Mouse (Mus musculus) small intestine, adult 2 months (tissue): Measurements from ENCODE around the gene Fat3. TPM values are rescaled to one million over a fixed set of nuclear protein-coding genes. Genes with fewer than 3 reads are reported as not detected.

Experiments
- H3K27ac ChIP-seq: fragments of 200-500 bp; 2 replicates; pipeline ENCODE4 v1.5.1; 2012; ENCODE audit warnings: low read depth, low read length, control low read depth, inconsistent platforms; ENCODE audit not compliant: insufficient read depth
- H3K27me3 ChIP-seq: fragments of 200-500 bp; 2 replicates; pipeline ENCODE4 v1.6.1; 2012; ENCODE audit warnings: mild to moderate bottlenecking, moderate library complexity, low read length, inconsistent platforms; ENCODE audit not compliant: control insufficient read depth, insufficient read depth
- H3K36me3 ChIP-seq: fragments of 200-500 bp; 2 replicates; pipeline ENCODE4 v1.6.1; 2012; ENCODE audit warnings: mild to moderate bottlenecking, low read length, control low read depth, inconsistent platforms; ENCODE audit not compliant: control insufficient read depth, insufficient read depth
- H3K4me1 ChIP-seq: fragments of 200-500 bp; 2 replicates; pipeline ENCODE4 v1.6.1; 2012; ENCODE audit warnings: low read length, inconsistent platforms, mixed read lengths; ENCODE audit not compliant: control insufficient read depth, insufficient read depth, insufficient read length
- H3K4me3 ChIP-seq: fragments of 200-500 bp; 2 replicates; pipeline ENCODE4 v1.5.1; 2012; ENCODE audit warnings: low read depth, mild to moderate bottlenecking, control low read depth, inconsistent platforms, low read length, moderate library complexity
- CTCF ChIP-seq: fragments of 200-500 bp; IDR thresholded peaks from 2 replicates; pipeline ENCODE4 v1.5.1; 2012; ENCODE audit warnings: low read depth, mild to moderate bottlenecking, control low read depth, inconsistent platforms, low read length, moderate library complexity, mixed read lengths; ENCODE audit not compliant: insufficient replicate concordance, insufficient read length; ENCODE audit errors: extremely low read depth
- POLR2A ChIP-seq: fragments of 200-500 bp; IDR thresholded peaks from 2 replicates; pipeline ENCODE4 v1.6.1; 2012; ENCODE audit warnings: low read depth, mild to moderate bottlenecking, control low read depth, inconsistent platforms, low read length, moderate library complexity
- WGBS: fragments of 180-500 bp; shearing (Covaris S2); methylation state at CpG from one replicate; pipeline ENCODE4 v1.1.7; 2018; 5-methylcytosine and 5-hydroxymethylcytosine counted together
- polyA plus RNA-seq: library from polyadenylated mRNA; depleted of rRNA; stranded (reverse); fragments of >200 nt; gene quantifications from 2 replicates; pipeline ENCODE4 v1.2.3, GENCODE M21; 2012

Gene Fat3
- polyA plus RNA-seq, 1 experiment = 0.20 TPM

- no peak for TF ChIP-seq CTCF
- TF ChIP-seq POLR2A = no peak
- Histone ChIP-seq H3K27ac (no peak overlapping the region), H3K4me3 (no peak overlapping the region), H3K36me3 (no peaks in the 10 kb centered on the region), H3K4me1 (no peaks in the 10 kb centered on the region), H3K27me3 (no peaks in the 10 kb centered on the region)
- WGBS = 65% methylated on average over 10 of the region's 10 CpGs
These were observed 634.6 kb downstream of the Fat3 start for GRCm38 (mm10) chr9:15866280-15867072.

GRCm38 (mm10) chr9:15861402-15861801 lies 639.7 kb downstream of the Fat3 start:
- TF ChIP-seq CTCF (no peak), POLR2A (no peak)
- 70% methylated on average over 5 of the region's 5 CpGs for WGBS
- H3K27ac ChIP-seq = no peak overlapping the region
- no peaks in the 10 kb centered on the region for H3K27me3 ChIP-seq
- H3K4me1 ChIP-seq = no peaks in the 10 kb centered on the region
- H3K36me3 ChIP-seq = no peaks in the 10 kb centered on the region
- H3K4me3 ChIP-seq = no peak overlapping the region
